Mouse (Mus musculus) cortical plate, adult 2 months (tissue): ENCODE data around the gene Auts2.

Experiments used
- CTCF ChIP-seq: fragments of 200-500 bp; IDR thresholded peaks from 2 replicates; pipeline ENCODE4 v1.5.1; 2011; ENCODE audit warnings: mild to moderate bottlenecking, control low read depth, low read length; ENCODE audit not compliant: insufficient read depth; ENCODE audit errors: extremely low read depth
- POLR2A ChIP-seq: fragments of 200-500 bp; IDR thresholded peaks from 2 replicates; pipeline ENCODE4 v1.6.1; 2011; ENCODE audit warnings: mild to moderate bottlenecking, low read length, control low read depth; ENCODE audit not compliant: insufficient read depth; ENCODE audit errors: extremely low read depth

- no peak for TF ChIP-seq CTCF
- TF ChIP-seq POLR2A, result no peak
Measured at GRCm38 (mm10) chr5:131963565-131963964, 579.6 kb downstream of the Auts2 start.
